Mouse (Mus musculus) heart, adult 2 months (tissue): ENCODE data around the gene Tmem104.

ENCODE experiments used
- CTCF ChIP-seq: fragments of 200-600 bp; IDR thresholded peaks from 2 replicates; pipeline ENCODE4 v1.8.1; 2022; ENCODE audit warnings: antibody characterized with exemption, mild to moderate bottlenecking, moderate library complexity
- EP300 ChIP-seq: fragments of 200-500 bp; IDR thresholded peaks from 2 replicates; pipeline ENCODE4 v1.6.1; 2011; ENCODE audit warnings: low read depth, low read length, control low read depth; ENCODE audit not compliant: insufficient read depth
- POLR2A ChIP-seq: fragments of 200-500 bp; IDR thresholded peaks from 2 replicates; pipeline ENCODE4 v1.6.1; 2011; ENCODE audit warnings: mild to moderate bottlenecking, low read depth, low read length, control low read depth; ENCODE audit not compliant: insufficient read depth

GRCm38 (mm10) chr11:115273735-115274134 lies 86.4 kb downstream of the Tmem104 start:
- no peak for TF ChIP-seq POLR2A
- no peak for TF ChIP-seq CTCF
- no peak for TF ChIP-seq EP300
